Mouse (Mus musculus) lung, adult 2 months (tissue): ENCODE data around the gene Elp5.

Experiments used
- CTCF ChIP-seq: fragments of 200-500 bp; IDR thresholded peaks from 2 replicates; pipeline ENCODE4 v1.5.1; 2011; ENCODE audit warnings: mild to moderate bottlenecking, low read length, control low read depth; ENCODE audit not compliant: insufficient read depth
- POLR2A ChIP-seq: fragments of 200-500 bp; IDR thresholded peaks from 2 replicates; pipeline ENCODE4 v1.6.1; 2011; ENCODE audit warnings: low read depth, mild to moderate bottlenecking, control low read depth, low read length, borderline replicate concordance; ENCODE audit errors: extremely low read depth

GRCm38 (mm10) chr11:70013408-70013807, 31.1 kb upstream of the Elp5 start:
- no peak for TF ChIP-seq CTCF
- TF ChIP-seq POLR2A, result no peak
